ENCODE assay signal across 8 mouse cellular contexts in genomic region chr2:130295331-130296133, GRCm38 (mm10). TPM values are rescaled to one million over a fixed set of nuclear protein-coding genes. Genes with fewer than 3 reads are reported as not detected.
DNase-seq lines count a peak whose midpoint lies in the region; ATAC-seq and TF ChIP-seq lines count a peak whose summit lies in the region.

No protein-coding gene starts in this region.

- ATAC-seq in forebrain, embryonic 15.5 days (replicated peaks), result peak; percentile 79
- ATAC-seq in intestine, embryonic 14.5 days (replicated peaks; ENCODE audit: low FRiP score, low TSS enrichment, low read depth), result peak; percentile 50
- peak; percentile 41; the same call in 1 of the 2 replicates for ATAC-seq in liver, embryonic 16.5 days (ENCODE audit: low read depth)

- DNase-seq in kidney, adult 2 months, result peak; percentile 37
- DNase-seq in kidney, adult 9 months, result no peak
- DNase-seq in intestine, embryonic 14.5 days (ENCODE audit: low spot score), result peak; percentile 84
- peak; percentile 40 for DNase-seq in ovary, adult 18-20 months (ENCODE audit: low spot score)
- peak; percentile 57 for DNase-seq in yolk sac, embryonic 10.5 days (ENCODE audit: low spot score)

- 2% methylated on average over 72 of the region's 99 CpGs for WGBS in kidney, adult 2 months
- WGBS in forebrain, embryonic 15.5 days, result 0% methylated on average over 75 of the region's 99 CpGs
- under 1% methylated on average over 63 of the region's 99 CpGs for WGBS in intestine, embryonic 14.5 days
- 1% methylated on average over 80 of the region's 99 CpGs for WGBS in liver, embryonic 16.5 days (ENCODE audit: insufficient replicate concordance)

- no peaks in the 10 kb centered on the region for H3K9me3 ChIP-seq in forebrain, embryonic 15.5 days
- H3K9me3 ChIP-seq in intestine, embryonic 14.5 days (ENCODE audit: control insufficient read depth, low read length), result no peaks in the 10 kb centered on the region
- no peaks in the 10 kb centered on the region for H3K9me3 ChIP-seq in liver, embryonic 16.5 days (replicated peaks; ENCODE audit: control insufficient read depth, low read length)

- no peaks in the 10 kb centered on the region for H3K36me3 ChIP-seq in kidney, adult 2 months (ENCODE audit: control insufficient read depth, insufficient read depth, low read length)
- H3K36me3 ChIP-seq in forebrain, embryonic 15.5 days, result no peaks in the 10 kb centered on the region
- peaks cover 22% of the 10 kb centered on the region; the same call in 1 of the 2 replicates for H3K36me3 ChIP-seq in intestine, embryonic 14.5 days (ENCODE audit: control insufficient read depth, insufficient read depth, low read length)
- no peaks in the 10 kb centered on the region for H3K36me3 ChIP-seq in liver, embryonic 16.5 days (ENCODE audit: control insufficient read depth, insufficient read depth)

- H3K27me3 ChIP-seq in kidney, adult 2 months (replicated peaks; ENCODE audit: control insufficient read depth, insufficient read depth, low read length), result peaks cover 2% of the 10 kb centered on the region; the same call in 1 of the 2 replicates
- no peaks in the 10 kb centered on the region for H3K27me3 ChIP-seq in forebrain, embryonic 15.5 days
- 0 out of 2 replicates have a peak, but pooled peaks cover 7% of the 10 kb centered on the region for H3K27me3 ChIP-seq in intestine, embryonic 14.5 days (replicated peaks; ENCODE audit: control insufficient read depth, insufficient read depth, low read length)
- H3K27me3 ChIP-seq in liver, embryonic 16.5 days (ENCODE audit: control insufficient read depth, insufficient read depth, low read depth, low read length), result peaks cover 73% of the 10 kb centered on the region

- no peak for TF ChIP-seq CTCF in kidney, adult 2 months (conservative IDR thresholded peaks at IDR 0.05; ENCODE audit: insufficient read depth, insufficient read length, low read depth, low read length)
- TF ChIP-seq CTCF in bone marrow macrophage, adult 2 months (IDR thresholded peaks at IDR 0.05; ENCODE audit: low read depth, low read length), result no peak

- H3K27ac ChIP-seq in kidney, adult 2 months (ENCODE audit: insufficient read depth, low read depth, low read length), result no peak overlapping the region
- H3K27ac ChIP-seq in bone marrow macrophage, adult 2 months (ENCODE audit: insufficient read depth, low read depth, low read length), result no peak overlapping the region
- H3K27ac ChIP-seq in forebrain, embryonic 15.5 days (replicated peaks), result peak overlapping the region; percentile 71
- H3K27ac ChIP-seq in intestine, embryonic 14.5 days (ENCODE audit: low read depth), result peak overlapping the region; percentile 70
- no peak overlapping the region for H3K27ac ChIP-seq in liver, embryonic 16.5 days (ENCODE audit: low read length)

- H3K4me1 ChIP-seq in kidney, adult 2 months (ENCODE audit: control insufficient read depth, insufficient read depth, low read length), result no peaks in the 10 kb centered on the region
- H3K4me1 ChIP-seq in bone marrow macrophage, adult 2 months (ENCODE audit: control insufficient read depth, insufficient read depth, low read length), result peaks cover 3% of the 10 kb centered on the region; the same call in 1 of the 2 replicates
- peaks cover 35% of the 10 kb centered on the region for H3K4me1 ChIP-seq in forebrain, embryonic 15.5 days
- peaks cover 24% of the 10 kb centered on the region for H3K4me1 ChIP-seq in intestine, embryonic 14.5 days (replicated peaks; ENCODE audit: control insufficient read depth, insufficient read depth, low read length)
- H3K4me1 ChIP-seq in liver, embryonic 16.5 days (ENCODE audit: control insufficient read depth, low read depth, low read length), result no peaks in the 10 kb centered on the region; the same call in 1 of the 2 replicates

- peak overlapping the region; percentile 44 for H3K4me3 ChIP-seq in kidney, adult 2 months (ENCODE audit: insufficient read depth, low read depth, low read length)
- H3K4me3 ChIP-seq in bone marrow macrophage, adult 2 months (ENCODE audit: insufficient read depth, low read length), result peak overlapping the region; percentile 24; the same call in 1 of the 2 replicates
- peak overlapping the region; percentile 78 for H3K4me3 ChIP-seq in forebrain, embryonic 15.5 days
- H3K4me3 ChIP-seq in intestine, embryonic 14.5 days (ENCODE audit: low read depth, low read length), result peak overlapping the region; percentile 68
- H3K4me3 ChIP-seq in liver, embryonic 16.5 days (ENCODE audit: low read depth, low read length), result peak overlapping the region; percentile 56

- H3K9ac ChIP-seq in forebrain, embryonic 15.5 days (replicated peaks), result peak overlapping the region; percentile 75
- H3K9ac ChIP-seq in intestine, embryonic 14.5 days (ENCODE audit: low read length), result peak overlapping the region; percentile 72
- H3K9ac ChIP-seq in liver, embryonic 16.5 days (ENCODE audit: low read depth, low read length), result peak overlapping the region; percentile 4; the same call in 1 of the 2 replicates

- H3K4me2 ChIP-seq in forebrain, embryonic 15.5 days (replicated peaks), result peak overlapping the region; percentile 84
- peak overlapping the region; percentile 73 for H3K4me2 ChIP-seq in intestine, embryonic 14.5 days (ENCODE audit: low read length)
- H3K4me2 ChIP-seq in liver, embryonic 16.5 days (ENCODE audit: low read depth, low read length), result peak overlapping the region; percentile 60

- TF ChIP-seq POLR2A in kidney, adult 2 months (IDR thresholded peaks at IDR 0.05; ENCODE audit: low read depth, low read length), result no peak
- TF ChIP-seq POLR2A in bone marrow macrophage, adult 2 months (IDR thresholded peaks at IDR 0.05; ENCODE audit: borderline replicate concordance, low read depth, low read length), result no peak

RNA-seq across cellular contexts. Expression of gene Ebf4, which starts 0.6 kb away (rescaled TPM):
- polyA plus RNA-seq in kidney, adult 2 months (2012; rRNA removed), result 1.8 and 2.0 TPM in 2 replicates
- not detected in 2 replicates for polyA plus RNA-seq in bone marrow macrophage, adult 2 months (2012; ENCODE audit: insufficient read depth, insufficient read length, missing spikeins)
- 3.8 and 4.0 TPM in 2 replicates for polyA plus RNA-seq in forebrain, embryonic 15.5 days (2015; fragmentation: Nextera tagmentation; extraction: Ambion mirVana)
- 2.9 and 3.6 TPM in 2 replicates for polyA plus RNA-seq in intestine, embryonic 14.5 days (2014; fragmentation: Nextera tagmentation; extraction: Ambion mirVana)
- 0.05 TPM in 2 replicates for polyA plus RNA-seq in liver, embryonic 16.5 days (2015; fragmentation: Nextera tagmentation; extraction: Ambion mirVana)

RNA-seq across cellular contexts. Expression of gene Idh3b, which starts 11.2 kb away (rescaled TPM):
- 524 and 525 TPM in 2 replicates for polyA plus RNA-seq in kidney, adult 2 months (2012; rRNA removed)
- 162 and 179 TPM in 2 replicates for polyA plus RNA-seq in bone marrow macrophage, adult 2 months (2012; ENCODE audit: insufficient read depth, insufficient read length, missing spikeins)
- 165 TPM in 2 replicates for polyA plus RNA-seq in forebrain, embryonic 15.5 days (2015; fragmentation: Nextera tagmentation; extraction: Ambion mirVana)
- polyA plus RNA-seq in intestine, embryonic 14.5 days (2014; fragmentation: Nextera tagmentation; extraction: Ambion mirVana), result 214 and 215 TPM in 2 replicates
- polyA plus RNA-seq in liver, embryonic 16.5 days (2015; fragmentation: Nextera tagmentation; extraction: Ambion mirVana), result 106 and 108 TPM in 2 replicates

RNA-seq across cellular contexts. Expression of gene Nop56, which starts 21.3 kb away (rescaled TPM):
- polyA plus RNA-seq in kidney, adult 2 months (2012; rRNA removed), result 22.1 and 26.8 TPM in 2 replicates
- 46.4 and 51.8 TPM in 2 replicates for polyA plus RNA-seq in bone marrow macrophage, adult 2 months (2012; ENCODE audit: insufficient read depth, insufficient read length, missing spikeins)
- 239 and 271 TPM in 2 replicates for polyA plus RNA-seq in forebrain, embryonic 15.5 days (2015; fragmentation: Nextera tagmentation; extraction: Ambion mirVana)
- 334 and 362 TPM in 2 replicates for polyA plus RNA-seq in intestine, embryonic 14.5 days (2014; fragmentation: Nextera tagmentation; extraction: Ambion mirVana)
- polyA plus RNA-seq in liver, embryonic 16.5 days (2015; fragmentation: Nextera tagmentation; extraction: Ambion mirVana), result 120 and 130 TPM in 2 replicates

Comparison
In these comparisons a context has a peak if more than half of its experiments do, and no peak if none do; other contexts are left out.
1. H3K27ac ChIP-seq: peak in forebrain, embryonic 15.5 days (single experiment) and intestine, embryonic 14.5 days (single experiment); none in kidney, adult 2 months (single experiment), bone marrow macrophage, adult 2 months (single experiment) and liver, embryonic 16.5 days (single experiment).
2. H3K4me3 ChIP-seq: peak in every context shown above with its lines; median percentile 78 in forebrain, embryonic 15.5 days; 68 in intestine, embryonic 14.5 days; 56 in liver, embryonic 16.5 days; 44 in kidney, adult 2 months; 24 in bone marrow macrophage, adult 2 months.
3. H3K9ac ChIP-seq: peak in every context shown above with its lines; median percentile 75 in forebrain, embryonic 15.5 days; 72 in intestine, embryonic 14.5 days; 4 in liver, embryonic 16.5 days.
4. Peak in every context shown above with its lines, with median percentiles within 50 percentile points of each other: ATAC-seq and H3K4me2 ChIP-seq.